Mouse (Mus musculus) mouse embryonic stem cell (cell line): Measurements from ENCODE around the gene Gm19684.
"Not testable (repeated sequence)": the region's sequence is repeated elsewhere in the genome, so short reads cannot be mapped to it uniquely, and the experiment has no call there.

Experiments
- in situ Hi-C, 2 experiments: fragments of 300-500 bp; cut with MboI; formaldehyde crosslinking; loops; 1 replicate in 1 of 2; 3 replicates in 1 of 2; pipeline ENCODE4 v1.14.3; 2019 to 2020; ENCODE audit warnings: low sequenced_read_pairs in 2 of 2, low pct_unique_long_range_greater_than_20kb in 1 of 2, mixed read lengths in 1 of 2; ENCODE audit not compliant: unreplicated experiment in 1 of 2

Gene Gm19684

DNA sequence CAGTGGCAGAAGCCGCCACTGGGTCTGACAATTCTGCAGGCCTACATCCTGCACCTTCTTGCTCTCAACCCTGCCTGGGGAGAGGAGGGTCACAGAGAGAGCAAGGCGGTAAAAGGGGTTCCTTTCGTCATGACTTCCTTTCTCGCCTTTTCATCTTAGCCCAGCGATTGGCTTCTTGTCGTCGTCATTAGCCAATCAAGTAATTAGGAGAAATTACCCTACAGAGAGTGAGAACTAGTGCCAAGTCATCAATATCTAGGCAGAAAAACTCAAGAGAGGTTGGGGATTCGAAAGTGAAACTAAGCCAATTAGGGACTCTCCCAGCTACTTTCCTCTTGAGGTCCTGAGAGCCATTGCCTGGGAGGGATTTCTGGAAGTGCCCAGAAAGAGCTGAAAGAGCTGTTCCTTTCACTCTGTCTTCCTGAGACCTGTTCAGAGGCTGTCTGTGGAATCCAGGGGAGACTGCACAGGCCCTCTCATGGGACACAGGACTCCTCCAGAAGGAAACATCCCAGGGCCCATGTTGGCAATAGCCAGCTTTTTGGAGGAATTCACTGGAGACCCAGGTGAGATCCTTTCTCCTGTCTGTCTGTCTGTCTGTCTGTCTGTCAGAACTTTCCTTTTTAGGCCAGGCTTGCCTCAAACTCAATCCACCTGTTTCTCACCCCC is at the start of gene Gm19684:
Gene Gm19684, plus strand, starts transcription at position 327 of the 669 bp plus-strand sequence.
- in situ Hi-C loops: not testable (repeated sequence)

DNA sequence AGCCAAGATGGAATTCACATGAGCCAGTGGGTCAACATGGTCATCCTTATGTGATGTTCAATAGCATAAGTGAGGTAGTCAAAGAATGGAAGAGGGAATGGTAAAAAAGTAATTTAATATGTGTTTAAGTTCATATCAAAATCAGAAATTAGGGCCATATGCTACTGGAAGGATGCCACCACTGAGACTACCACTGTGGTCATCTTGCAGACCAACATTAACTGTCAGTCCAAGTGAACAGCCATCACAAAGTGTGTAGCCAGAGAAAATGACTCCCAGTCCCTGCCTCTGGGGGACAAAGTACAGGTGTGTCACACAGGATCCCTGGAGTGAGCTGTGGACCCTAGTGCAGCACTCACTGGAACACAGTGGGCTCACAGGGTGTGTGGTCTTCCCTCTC is 39.6 kb upstream of the Gm19684 start:
- in situ Hi-C loops: loop anchor here in 1 of 2 experiments (5.0 to 10.0 kb wide), 2 partner anchors 110 to 333 kb away; partner anchors contain the start of gene H2-T3

- in situ Hi-C loops: loop anchor here in 1 of 2 experiments (5.0 to 10.0 kb wide), 2 partner anchors 110 to 332 kb away; partner anchors contain the start of gene H2-T3
Measured at GRCm38 (mm10) chr17:36082519-36083232, 38.8 kb upstream of the Gm19684 start.

- in situ Hi-C loops: loop anchor here in 1 of 2 experiments (5.0 to 10.0 kb wide), 2 partner anchors 109 to 331 kb away; partner anchors contain the start of gene H2-T3
Measured at GRCm38 (mm10) chr17:36083266-36083869, 38.1 kb upstream of the Gm19684 start.

- in situ Hi-C loops: loop anchor here in 1 of 2 experiments (5.0 to 10.0 kb wide), 2 partner anchors 108 to 331 kb away; partner anchors contain the start of gene H2-T3
Measured at GRCm38 (mm10) chr17:36083870-36084451, 37.5 kb upstream of the Gm19684 start.

DNA sequence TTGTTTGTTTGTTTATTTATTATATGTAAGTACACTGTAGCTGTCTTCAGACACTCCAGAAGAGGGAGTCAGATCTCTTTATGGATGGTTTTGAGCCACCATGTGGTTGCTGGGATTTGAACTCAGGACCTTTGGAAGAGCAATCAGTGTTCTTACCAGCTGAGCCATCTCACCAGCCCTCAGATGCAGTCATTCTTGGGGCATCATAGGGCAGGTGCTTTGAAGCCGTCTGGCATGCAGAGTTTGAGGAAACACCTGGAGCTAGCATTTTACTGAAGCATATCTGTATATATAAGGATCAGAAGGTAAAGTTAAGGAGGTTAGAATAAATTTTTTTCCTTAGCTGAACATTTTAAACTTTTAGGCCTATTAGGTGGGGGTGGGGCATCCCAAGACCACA is 35.5 kb upstream of the Gm19684 start:
- in situ Hi-C loops: loop anchor here in 1 of 2 experiments (10.0 kb wide), 1 partner anchor 329 kb away; no protein-coding TSS in a partner anchor

DNA sequence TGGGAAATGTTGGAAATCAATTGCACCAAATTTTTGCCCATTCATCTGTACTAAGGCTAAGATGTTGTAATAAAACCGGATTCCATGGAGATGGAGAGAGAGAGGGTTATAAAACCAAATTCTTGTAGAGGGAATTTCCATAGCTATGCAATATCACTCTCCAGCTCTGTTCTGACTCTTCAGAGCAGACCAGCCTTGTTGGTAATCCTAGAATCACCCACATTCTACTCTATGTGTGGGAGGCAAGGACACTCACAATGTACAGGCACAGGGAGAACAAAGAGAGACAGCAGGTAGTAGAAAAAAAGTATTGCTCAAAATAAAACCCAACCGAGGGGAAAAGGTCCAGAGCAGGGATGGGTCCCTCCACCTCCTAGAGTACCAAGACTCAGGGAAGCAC is 29.5 kb upstream of the Gm19684 start:
- in situ Hi-C loops: not testable (repeated sequence)

- in situ Hi-C loops: not testable (repeated sequence)
Measured at GRCm38 (mm10) chr17:36092520-36092919, 29.0 kb upstream of the Gm19684 start.

- in situ Hi-C loops: no loop called here
Measured at GRCm38 (mm10) chr17:36093936-36094335, 27.5 kb upstream of the Gm19684 start.

- in situ Hi-C loops: not testable (repeated sequence)
Measured at GRCm38 (mm10) chr17:36099603-36100002, 21.9 kb upstream of the Gm19684 start.

- in situ Hi-C loops: not testable (repeated sequence)
Measured at GRCm38 (mm10) chr17:36102091-36102490, 19.4 kb upstream of the Gm19684 start.

DNA sequence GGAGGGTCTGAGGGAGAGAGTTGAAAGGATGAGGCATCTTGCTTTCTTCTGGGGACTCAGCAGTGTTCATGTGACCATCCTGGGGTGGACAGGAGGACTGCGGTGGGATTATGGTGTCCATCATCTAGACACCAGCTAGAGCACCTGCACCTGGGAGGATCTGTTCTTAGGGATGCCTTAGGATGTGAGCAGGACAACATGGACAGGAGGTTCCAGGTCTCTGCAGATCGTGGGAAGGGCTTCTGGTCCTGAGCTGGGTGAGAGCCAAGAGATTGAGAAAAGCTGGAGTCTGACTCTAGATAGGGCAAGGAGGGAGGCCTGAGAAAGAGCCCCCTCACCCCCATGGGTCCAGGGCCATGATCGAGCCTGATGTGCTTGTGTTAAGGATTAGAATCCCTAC is 11.3 kb upstream of the Gm19684 start:
- in situ Hi-C loops: not testable (repeated sequence)

- in situ Hi-C loops: not testable (repeated sequence)
Measured at GRCm38 (mm10) chr17:36110641-36111509, 10.6 kb upstream of the Gm19684 start.

DNA sequence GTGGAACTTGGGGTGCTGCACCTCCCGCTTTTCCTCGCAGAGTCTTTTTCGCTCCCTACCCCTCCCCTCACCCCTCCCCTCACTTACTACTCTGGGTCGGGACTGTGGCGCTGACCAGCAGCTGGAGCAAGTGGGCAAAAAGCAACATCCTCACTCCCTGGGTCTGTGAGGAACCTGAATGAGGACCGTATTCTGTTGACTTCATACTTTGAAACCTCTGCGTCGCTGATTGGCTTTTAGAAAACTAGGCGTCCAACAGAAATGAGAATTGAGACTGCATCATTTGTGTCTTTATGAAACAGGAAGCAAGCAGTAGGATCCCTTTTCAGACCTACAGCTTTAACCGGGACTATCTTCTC is 10.0 kb upstream of the Gm19684 start:
- in situ Hi-C loops: not testable (repeated sequence)

DNA sequence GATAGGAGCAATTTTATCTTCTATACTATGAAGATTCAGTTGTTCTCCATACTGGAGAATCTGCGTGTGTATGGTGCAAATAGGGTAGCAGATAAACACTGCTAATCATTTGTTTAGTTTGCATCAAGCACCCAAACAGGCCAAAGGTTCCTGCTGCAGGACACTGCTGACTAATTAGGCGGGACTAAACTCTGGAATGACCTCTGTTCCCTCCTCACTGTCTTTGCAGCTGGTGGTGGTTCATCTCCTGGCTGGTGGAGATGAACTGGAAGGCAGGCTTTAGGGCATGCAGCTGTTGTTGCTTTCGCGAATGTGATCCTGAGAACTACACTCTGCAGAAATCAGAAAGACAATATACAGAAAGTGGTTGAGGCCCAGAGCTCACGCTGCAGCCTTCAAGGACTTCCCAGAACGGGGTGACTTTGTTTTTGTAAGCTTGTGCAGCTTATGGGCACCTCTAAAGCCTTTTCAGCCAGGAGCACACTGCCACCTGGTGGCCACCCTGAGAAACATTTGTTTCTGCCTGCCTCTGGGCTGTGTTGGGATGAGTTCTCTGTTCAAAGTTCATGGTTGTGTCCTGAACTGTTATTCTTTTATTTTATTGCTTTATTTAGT is 7.4 kb upstream of the Gm19684 start:
- in situ Hi-C loops: not testable (repeated sequence)

GRCm38 (mm10) chr17:36116545-36116944 is 4.9 kb upstream of the Gm19684 start:
- in situ Hi-C loops: not testable (repeated sequence)

DNA sequence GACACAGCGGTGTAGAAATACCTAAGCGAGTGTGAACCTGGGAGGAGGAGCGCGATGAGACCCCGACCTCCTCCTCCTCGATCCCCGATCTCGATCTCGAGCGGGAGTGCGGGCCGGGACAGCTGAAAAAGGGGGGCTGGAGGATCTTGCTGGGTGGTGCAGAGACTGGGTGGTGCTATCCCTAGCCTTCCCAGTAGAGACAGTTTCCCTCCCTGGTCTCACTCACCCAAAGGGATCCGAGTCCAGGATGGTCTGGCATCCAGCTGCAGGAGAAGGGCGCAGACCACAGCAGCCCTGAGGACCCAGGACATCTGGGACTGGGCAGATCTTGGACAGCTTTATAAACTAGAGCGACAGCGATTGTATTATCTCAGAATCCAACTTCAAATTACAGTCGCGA is 639 bp upstream of the Gm19684 start:
- in situ Hi-C loops: not testable (repeated sequence)

- in situ Hi-C loops: not testable (repeated sequence)
Measured at GRCm38 (mm10) chr17:36124111-36124510, 2.6 kb downstream of the Gm19684 start.
